Mouse (Mus musculus): Measurements from ENCODE around the gene Tcte1.
A peak's percentile ranks its signal among the peaks of the same experiment; 100 is the strongest.

The Tcte1 gene

GRCm38 (mm10) chr17:45502324-45502723 is 20.9 kb upstream of the Tcte1 start:
- TF ChIP-seq GATA4 (IDR thresholded peaks at IDR 0.05; ENCODE audit: insufficient replicate concordance, low read length): no peak

DNA sequence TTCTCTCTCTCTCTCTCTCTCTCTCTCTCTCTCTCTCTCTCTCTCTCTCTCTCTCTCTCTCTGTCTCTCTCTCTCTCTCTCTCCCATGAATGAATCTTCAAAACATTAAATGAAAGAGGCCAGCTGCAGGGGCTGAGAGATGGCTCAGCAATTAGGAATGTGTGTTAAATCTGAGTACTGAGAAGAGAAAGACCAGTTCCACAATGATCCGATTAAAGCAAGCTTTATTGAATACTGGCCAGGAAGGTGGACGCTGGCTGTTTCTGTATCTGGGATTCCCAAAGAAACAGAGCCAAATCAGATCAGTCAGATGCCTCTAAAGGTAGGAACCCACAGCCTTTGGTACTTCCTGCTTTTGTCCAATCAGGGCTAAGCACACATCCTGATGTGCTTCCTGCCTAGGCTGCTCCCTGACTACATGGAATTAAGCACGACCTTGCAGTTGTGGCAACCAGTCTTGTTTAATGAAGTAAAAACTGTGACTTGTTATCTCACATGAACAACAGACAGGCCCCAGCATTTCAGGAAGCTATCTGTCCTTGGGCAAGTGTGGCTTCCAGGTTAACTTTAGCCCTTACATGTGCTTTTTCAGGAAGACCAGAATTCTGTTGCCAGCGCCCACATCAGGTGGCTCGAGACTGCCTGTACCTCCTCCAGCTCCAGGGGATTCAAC is 19.8 kb upstream of the Tcte1 start:
- no peak for TF ChIP-seq GATA4 (IDR thresholded peaks at IDR 0.05; ENCODE audit: insufficient replicate concordance, low read length)

GRCm38 (mm10) chr17:45505941-45506465 is 17.2 kb upstream of the Tcte1 start:
- no peak for TF ChIP-seq GATA4 (IDR thresholded peaks at IDR 0.05; ENCODE audit: insufficient replicate concordance, low read length)

GRCm38 (mm10) chr17:45506700-45507189 is 16.5 kb upstream of the Tcte1 start, which contains the start of gene Aars2:
Gene Aars2, plus strand, starts transcription at chr17:45506841.
- peak; percentile 15; the same call in 1 of the 2 replicates for TF ChIP-seq GATA4 (IDR thresholded peaks at IDR 0.05; ENCODE audit: insufficient replicate concordance, low read length)

DNA sequence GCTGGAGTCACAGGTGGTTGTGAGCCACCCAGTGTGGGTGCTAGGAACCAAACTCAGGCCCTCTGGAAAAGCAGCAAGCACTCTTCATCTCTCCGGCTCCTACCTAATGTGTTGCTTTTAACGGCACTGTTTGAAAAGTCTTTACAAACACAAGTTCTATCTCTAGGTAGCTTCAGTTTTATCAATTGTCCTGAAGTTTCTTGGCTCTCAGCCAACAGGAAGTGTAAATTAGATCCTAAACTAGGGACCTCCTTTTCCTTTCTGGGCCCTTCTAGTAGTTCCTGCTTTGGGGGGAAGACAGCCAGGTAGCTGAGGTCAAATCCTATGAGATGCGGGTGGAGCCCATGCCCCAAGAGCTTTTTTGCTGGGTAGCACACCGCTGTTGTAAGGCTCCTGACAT is 12.4 kb upstream of the Tcte1 start:
- no peak for TF ChIP-seq GATA4 (IDR thresholded peaks at IDR 0.05; ENCODE audit: insufficient replicate concordance, low read length)

- no peak for TF ChIP-seq GATA4 (IDR thresholded peaks at IDR 0.05; ENCODE audit: insufficient replicate concordance, low read length)
Observed at GRCm38 (mm10) chr17:45511757-45512156, 11.5 kb upstream of the Tcte1 start.

DNA sequence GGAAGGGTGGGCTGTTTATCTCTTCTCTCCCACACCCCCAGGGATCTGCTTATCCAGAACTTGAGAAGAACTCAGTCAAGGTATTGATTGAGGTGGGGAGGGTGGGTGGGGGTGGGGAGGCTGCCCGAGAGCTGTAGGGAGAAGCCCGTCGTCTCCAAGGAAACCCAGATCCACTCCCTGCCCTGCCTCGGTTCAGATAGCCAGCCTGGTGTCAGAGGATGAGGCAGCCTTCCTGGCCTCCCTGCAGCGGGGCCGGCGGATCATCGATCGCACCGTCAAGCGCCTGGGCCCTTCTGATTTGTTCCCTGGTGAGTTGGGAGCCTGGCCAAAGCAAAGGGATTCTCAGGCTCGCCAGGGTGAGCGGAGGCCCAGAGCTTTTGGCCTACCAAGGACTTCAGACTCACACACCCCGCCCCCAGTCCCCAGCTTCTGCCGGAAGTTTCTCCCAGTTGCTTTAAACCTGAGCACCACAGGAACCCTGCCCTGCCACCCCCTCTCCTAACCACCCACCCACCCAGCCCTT is 8.0 kb upstream of the Tcte1 start:
- TF ChIP-seq GATA4 (IDR thresholded peaks at IDR 0.05; ENCODE audit: insufficient replicate concordance, low read length): no peak

DNA sequence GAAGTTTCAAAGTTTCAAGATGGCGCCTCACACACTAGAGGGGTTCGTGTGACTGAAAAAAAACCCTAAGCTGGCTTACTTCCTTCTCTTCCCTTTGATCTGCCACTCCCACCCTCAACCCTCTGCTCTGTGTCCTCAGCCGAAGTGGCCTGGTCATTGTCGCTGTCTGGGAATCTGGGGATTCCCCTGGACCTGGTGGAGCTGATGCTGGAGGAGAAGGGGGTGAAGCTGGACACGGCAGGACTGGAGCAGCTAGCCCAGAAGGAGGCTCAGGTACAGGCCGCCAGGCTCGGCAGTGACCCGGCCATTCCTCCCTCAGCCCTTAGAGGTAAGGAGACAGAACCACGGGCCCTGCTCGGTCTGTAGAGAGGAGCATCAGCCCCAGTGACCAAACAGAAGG is 7.4 kb upstream of the Tcte1 start:
- no peak for TF ChIP-seq GATA4 (IDR thresholded peaks at IDR 0.05; ENCODE audit: insufficient replicate concordance, low read length)

DNA sequence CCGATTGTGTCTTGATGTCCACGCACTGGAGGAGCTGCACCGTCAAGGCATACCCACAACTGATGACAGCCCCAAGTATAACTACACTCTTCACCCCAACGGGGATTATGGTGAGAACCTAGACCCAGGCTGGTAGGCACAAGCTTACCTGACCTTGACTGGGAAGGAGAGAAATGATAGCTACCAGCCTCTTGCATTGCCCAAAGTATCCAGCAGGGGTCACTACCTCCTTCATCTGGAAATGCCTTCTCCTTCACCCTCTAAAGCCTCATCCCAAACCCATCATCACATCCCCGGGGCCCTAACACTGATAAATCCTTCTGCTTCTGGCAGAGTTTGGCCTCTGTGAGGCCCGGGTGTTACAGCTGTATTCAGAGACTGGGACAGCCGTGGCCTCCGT is 6.7 kb upstream of the Tcte1 start:
- TF ChIP-seq GATA4 (IDR thresholded peaks at IDR 0.05; ENCODE audit: insufficient replicate concordance, low read length): no peak

DNA sequence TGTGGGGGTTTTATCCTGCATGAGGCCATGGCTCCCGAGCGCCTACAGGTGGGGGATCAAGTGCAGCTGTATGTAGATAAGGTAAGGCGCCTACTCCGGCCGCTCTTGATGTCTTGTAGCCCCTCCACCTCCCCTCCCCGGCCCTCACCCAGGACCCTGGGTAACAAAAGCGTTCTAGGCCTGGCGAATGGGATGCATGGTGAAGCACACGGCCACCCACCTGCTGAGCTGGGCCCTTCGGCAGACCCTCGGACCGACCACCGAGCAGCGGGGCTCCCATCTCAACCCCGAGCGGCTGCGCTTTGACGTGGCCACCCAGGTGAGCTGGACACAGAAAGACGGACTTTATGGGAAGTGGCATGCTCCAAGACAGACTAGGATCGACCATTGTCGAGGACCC is 6.1 kb upstream of the Tcte1 start:
- TF ChIP-seq GATA4 (IDR thresholded peaks at IDR 0.05; ENCODE audit: insufficient replicate concordance, low read length): no peak

DNA sequence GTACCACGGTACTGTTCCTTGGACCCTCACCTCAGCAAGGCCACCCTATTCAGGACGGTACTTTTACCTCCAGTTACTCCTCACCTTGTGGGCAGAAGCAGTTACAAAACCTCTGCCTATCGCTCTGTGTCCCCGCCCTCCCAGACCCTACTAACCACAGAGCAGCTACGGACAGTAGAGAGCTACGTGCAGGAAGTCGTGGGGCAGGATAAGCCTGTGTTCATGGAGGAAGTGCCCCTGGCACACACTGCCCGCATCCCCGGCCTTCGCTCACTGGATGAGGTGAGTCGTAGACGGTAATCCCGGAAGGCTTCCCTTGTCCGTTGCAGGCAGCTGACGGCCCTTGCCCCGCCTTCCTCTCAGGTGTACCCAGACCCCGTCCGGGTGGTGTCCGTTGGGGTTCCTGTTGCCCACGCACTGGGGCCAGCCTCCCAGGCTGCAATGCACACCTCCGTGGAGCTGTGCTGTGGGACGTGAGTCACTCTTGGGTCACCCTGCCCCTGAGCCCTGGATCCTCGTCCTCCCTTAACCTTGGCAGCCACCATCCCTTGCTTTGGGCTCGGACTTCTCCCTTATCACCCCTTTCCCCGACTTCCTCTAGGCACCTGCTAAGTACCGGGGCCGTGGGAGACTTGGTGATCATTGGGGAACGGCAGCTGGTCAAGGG is 5.6 kb upstream of the Tcte1 start:
- TF ChIP-seq GATA4 (IDR thresholded peaks at IDR 0.05; ENCODE audit: insufficient replicate concordance, low read length): no peak

DNA sequence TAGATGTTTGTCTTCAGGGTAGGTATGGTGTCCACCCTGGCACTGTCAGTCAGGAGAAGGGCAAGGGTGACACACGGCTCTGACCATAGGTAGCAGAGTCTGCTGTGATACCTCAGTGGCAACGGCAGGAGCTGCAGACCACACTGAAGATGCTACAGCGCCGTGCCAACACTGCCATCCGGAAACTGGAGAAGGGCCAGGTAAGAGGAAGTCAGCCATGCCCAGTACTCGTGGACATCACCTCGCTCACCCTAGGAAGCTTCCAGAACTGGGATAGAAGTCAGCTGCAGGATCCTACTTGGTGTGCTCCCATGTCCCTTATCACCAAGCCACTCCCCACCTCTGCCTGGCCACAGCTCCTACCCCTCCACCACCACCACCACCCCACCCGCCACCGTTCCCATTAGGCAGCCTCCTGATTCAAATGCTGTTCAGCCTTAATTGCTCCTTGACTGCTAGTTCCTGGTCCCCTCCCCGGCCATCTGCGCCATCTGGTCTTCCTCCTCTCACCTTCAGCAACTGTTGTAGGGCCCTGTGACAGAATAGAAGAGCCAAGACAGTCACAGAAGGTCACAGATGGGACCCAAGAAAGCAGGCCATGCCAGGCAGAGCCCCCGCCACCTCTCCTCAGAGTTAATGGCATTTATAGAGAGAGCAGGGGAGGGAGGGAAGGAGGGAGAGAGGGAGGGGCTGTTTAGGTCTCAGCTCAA is 4.3 kb upstream of the Tcte1 start:
- no peak for TF ChIP-seq GATA4 (IDR thresholded peaks at IDR 0.05; ENCODE audit: insufficient replicate concordance, low read length)

DNA sequence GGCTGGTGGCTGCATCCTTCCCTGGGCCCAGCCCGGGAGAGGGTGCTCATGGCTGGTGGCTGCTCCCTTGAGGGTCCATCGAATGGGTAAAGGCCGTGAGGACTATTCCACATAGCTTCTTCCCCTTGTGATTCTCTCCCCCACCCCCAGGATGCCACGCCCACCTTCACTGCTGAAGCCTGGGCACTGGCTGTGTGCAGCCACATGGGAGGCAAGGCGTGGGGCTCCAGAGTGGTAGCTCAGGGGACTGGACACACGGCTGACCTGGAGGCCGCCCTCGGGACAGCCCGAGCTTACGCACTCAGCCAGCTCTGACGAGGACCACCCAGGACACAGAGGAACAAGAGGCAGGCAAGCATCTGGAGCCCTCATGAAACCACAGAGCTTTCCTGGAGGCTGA is 3.1 kb upstream of the Tcte1 start:
- no peak for TF ChIP-seq GATA4 (IDR thresholded peaks at IDR 0.05; ENCODE audit: insufficient replicate concordance, low read length)

DNA sequence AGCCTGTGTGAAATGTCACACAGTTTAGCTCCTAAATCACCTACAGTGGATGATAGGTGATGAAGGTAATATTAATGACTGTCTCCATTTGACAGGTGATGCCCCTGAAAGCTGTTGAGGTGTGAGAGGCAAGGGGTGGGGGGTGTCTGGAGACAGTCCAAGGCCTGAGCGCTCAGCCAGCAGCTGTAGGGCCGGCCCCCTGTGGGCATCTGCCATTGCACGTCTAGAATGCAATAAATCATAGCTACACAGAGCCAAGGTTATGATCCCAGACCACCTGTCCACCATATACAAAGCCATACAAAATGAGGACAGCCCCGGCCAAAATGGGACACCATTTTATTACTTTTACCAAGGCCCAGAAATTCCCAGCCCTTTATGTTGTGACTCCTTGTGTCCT is 1.7 kb downstream of the Tcte1 start:
- no peak for TF ChIP-seq GATA4 (IDR thresholded peaks at IDR 0.05; ENCODE audit: insufficient replicate concordance, low read length)

DNA sequence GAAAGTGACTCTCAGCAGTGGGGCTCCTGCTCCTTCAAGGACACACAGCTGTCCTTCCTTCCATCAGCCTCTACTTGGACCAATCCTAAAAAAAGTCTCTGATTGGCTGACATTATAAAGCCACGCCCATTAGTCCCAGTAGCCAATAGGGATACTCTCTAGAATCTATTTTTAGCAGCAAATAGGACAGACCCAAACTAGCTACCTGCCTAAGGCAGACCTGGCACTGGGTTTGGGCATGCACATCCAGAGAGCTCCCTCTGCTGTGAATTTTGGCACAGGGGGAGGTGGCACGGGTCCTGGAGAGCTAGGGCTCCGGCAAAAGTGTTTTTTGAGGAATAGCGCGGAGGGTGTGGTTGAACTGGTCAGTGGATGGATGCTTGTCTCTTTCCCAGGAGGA is 3.3 kb downstream of the Tcte1 start:
- no peak for TF ChIP-seq GATA4 (IDR thresholded peaks at IDR 0.05; ENCODE audit: insufficient replicate concordance, low read length)

Measured in liver, adult (tissue).